Mouse (Mus musculus): ENCODE data around the gene Olfr1048. TPM values are rescaled to one million over a fixed set of nuclear protein-coding genes. Genes with fewer than 3 reads are reported as not detected.

Olfr1048 gene
- polyA plus RNA-seq (2015; fragmentation: Nextera tagmentation; extraction: Ambion mirVana), result not detected in 2 replicates

DNA sequence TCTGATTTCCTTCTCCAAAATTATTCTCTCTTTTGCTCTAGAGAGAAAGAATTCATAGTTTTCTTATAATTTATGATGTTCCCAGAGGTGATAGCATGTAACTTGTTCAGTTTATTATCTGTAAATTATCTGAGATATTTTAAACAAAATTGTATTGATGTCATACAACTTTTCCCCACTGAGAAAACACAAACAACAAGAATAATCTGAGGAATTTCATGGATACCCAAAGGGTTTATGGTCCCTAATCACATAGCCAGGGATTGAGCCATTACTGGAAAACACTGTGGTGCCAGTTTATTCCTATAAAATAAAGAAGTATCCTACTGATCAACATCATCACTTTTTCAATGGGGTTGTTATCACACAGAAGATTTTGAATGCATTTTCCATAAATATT is at the start of gene Olfr1048:
Olfr1048 (minus strand) TSS at position 101 of the 400 bp plus-strand sequence.

DNA sequence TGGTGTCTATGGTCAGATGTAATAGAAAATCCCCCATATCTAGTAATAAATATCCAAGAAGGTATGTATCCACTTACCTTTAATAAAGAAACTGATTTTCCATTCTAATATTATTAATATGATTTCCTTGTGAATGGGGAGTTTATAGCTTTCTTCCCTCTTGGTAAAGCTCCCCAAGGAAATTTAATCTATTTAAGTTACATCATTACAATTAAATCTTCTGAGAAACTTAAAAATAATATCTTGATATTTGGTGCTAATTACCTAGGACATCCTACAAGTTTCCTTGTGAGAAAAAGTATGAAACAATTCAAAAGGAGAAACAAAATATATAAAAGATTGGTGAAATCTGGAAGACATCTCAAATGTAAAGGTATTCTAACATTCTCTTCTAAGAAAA is 38.9 kb upstream of the Olfr1048 start, which contains the start of gene Olfr1051:
Olfr1051 (minus strand) TSS at position 101 of the 400 bp plus-strand sequence.

DNA sequence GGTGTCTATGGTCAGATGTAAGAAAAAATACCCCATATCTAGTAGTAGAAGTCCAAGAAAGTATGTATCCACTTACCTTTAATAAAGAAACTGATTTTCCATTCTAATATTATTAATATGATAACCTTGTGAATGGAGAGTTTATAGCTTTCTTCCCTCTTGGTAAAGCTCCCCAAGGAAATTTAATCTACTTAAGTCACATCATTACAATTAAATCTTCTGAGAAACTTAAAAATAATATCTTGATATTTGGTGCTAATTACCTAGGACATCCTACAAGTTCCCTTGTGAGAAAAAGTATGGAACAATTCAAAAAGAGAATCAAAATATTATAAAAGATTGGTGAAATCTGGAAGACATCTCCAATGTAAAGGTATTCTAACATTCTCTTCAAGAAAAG is 18.1 kb upstream of the Olfr1048 start, which contains the start of gene Olfr1049:
Olfr1049 (minus strand) TSS at position 101 of the 400 bp plus-strand sequence.

DNA sequence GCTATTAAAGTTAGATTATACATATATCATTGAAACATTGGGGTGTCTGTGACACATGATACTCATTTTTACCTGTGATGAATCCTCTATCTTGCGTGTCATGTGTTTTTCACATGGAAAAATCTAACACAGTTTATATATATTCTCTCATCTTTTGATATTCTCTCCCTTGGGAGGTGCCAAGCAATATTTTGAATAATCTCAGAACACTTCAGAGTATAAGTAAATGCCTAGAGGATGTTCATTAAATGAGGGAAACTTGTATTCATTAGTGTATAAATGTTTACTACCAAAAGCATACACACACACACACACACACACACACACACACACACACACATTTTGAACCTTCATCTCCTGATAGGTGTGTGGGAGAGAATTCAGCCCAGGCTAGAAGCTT is 8.8 kb downstream of the Olfr1048 start, which contains the start of gene Olfr1047:
Olfr1047 (minus strand) TSS at position 101 of the 400 bp plus-strand sequence.

DNA sequence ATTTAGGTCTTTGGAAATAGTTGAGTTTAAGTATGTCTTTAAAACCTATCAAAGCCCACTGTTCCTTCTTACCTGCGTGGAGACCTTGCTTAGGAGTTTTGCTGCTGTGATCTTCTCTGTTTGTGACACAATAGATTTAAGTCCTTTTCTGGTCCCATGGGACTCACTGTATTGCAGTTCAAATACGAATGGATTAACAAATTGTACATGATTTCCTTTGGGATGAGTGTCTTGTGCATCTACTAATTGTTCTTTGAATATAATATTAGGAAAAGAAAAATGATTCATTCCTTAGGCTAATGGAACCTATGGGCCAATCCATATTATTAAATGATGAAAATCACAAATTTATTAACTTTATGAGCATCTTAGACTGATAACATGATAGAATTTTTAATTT is 20.9 kb downstream of the Olfr1048 start, which contains the start of gene Olfr1046:
Olfr1046 (minus strand) TSS at position 101 of the 400 bp plus-strand sequence.

DNA sequence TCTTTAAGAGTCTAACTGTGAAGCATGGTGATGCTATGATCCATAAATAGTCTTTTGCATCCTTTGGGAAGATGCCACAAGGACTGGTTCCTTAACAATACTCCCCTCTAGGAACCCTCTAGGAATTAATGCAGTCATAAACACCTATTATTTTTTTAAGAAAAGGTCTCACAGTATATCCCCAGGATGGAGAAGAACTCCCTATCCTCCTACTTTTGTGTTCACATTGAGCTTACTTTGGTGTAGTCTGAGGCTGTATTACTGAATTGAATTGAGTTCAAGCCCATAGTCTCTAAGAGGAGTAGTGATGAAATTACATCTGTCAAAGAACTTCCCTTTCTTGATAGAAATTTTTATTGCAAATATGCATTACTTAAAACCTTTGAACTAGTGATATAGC is 37.2 kb downstream of the Olfr1048 start, which contains the start of gene Olfr1045:
Olfr1045 (minus strand) TSS at position 101 of the 400 bp plus-strand sequence.

DNA sequence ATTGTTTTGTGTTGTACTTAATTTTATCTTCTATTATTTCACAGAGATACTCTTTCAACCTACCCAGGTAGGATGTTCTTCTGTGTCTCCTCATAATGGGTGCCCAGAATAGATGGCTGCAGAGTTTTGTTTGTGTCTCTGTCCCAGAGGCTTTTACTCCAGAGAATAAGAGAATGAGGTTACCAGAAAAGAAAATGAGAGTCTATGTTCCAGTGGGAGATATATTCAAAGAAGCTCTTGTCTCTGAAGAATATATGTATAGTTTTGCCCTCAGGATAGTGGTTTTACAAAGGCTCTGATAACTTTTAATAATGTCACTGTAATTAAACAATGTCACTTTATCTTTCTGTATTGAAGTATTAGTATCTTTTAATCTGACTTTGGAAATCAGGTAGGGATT is 54.5 kb downstream of the Olfr1048 start, which contains the start of gene Olfr52:
Olfr52 (minus strand) TSS at position 101 of the 400 bp plus-strand sequence.

Other genes with a start within 250 kb of the Olfr1048 start
- not detected in 2 replicates for gene Olfr1031, start 250.0 kb downstream of the Olfr1048 start, polyA plus RNA-seq (2015; fragmentation: Nextera tagmentation; extraction: Ambion mirVana)
- not detected in 2 replicates for gene Olfr1032, start 234.7 kb downstream of the Olfr1048 start, polyA plus RNA-seq (2015; fragmentation: Nextera tagmentation; extraction: Ambion mirVana)
- 5.2 and 5.3 TPM in 2 replicates for gene Olfr1033, start 219.7 kb downstream of the Olfr1048 start, polyA plus RNA-seq (2015; fragmentation: Nextera tagmentation; extraction: Ambion mirVana)
- 0.05 and 0.07 TPM in 2 replicates for gene Olfr1034, start 194.4 kb downstream of the Olfr1048 start, polyA plus RNA-seq (2015; fragmentation: Nextera tagmentation; extraction: Ambion mirVana)
- not detected in 2 replicates for gene Olfr1036, start 166.3 kb downstream of the Olfr1048 start, polyA plus RNA-seq (2015; fragmentation: Nextera tagmentation; extraction: Ambion mirVana)
- not detected in 2 replicates for gene Olfr1037, start 152.9 kb downstream of the Olfr1048 start, polyA plus RNA-seq (2015; fragmentation: Nextera tagmentation; extraction: Ambion mirVana)
- not detected in 2 replicates for gene Olfr1039, start 104.4 kb downstream of the Olfr1048 start, polyA plus RNA-seq (2015; fragmentation: Nextera tagmentation; extraction: Ambion mirVana)
- gene Olfr1040, start 93.6 kb downstream of the Olfr1048 start, polyA plus RNA-seq (2015; fragmentation: Nextera tagmentation; extraction: Ambion mirVana), result not detected in 2 replicates
- gene Olfr1042, start 78.5 kb downstream of the Olfr1048 start, polyA plus RNA-seq (2015; fragmentation: Nextera tagmentation; extraction: Ambion mirVana), result not detected in 2 replicates
- not detected in 2 replicates for gene Olfr1043, start 72.8 kb downstream of the Olfr1048 start, polyA plus RNA-seq (2015; fragmentation: Nextera tagmentation; extraction: Ambion mirVana)
- gene Olfr1044, start 62.5 kb downstream of the Olfr1048 start, polyA plus RNA-seq (2015; fragmentation: Nextera tagmentation; extraction: Ambion mirVana), result 0.27 TPM in 1 of 2 replicates, not detected in the other
- gene Olfr52, start 54.6 kb downstream of the Olfr1048 start, polyA plus RNA-seq (2015; fragmentation: Nextera tagmentation; extraction: Ambion mirVana), result not detected in 2 replicates
- gene Olfr1045, start 37.3 kb downstream of the Olfr1048 start, polyA plus RNA-seq (2015; fragmentation: Nextera tagmentation; extraction: Ambion mirVana), result not detected in 2 replicates
- gene Olfr1046, start 21.0 kb downstream of the Olfr1048 start, polyA plus RNA-seq (2015; fragmentation: Nextera tagmentation; extraction: Ambion mirVana), result not detected in 2 replicates
- gene Olfr1047, start 8.9 kb downstream of the Olfr1048 start, polyA plus RNA-seq (2015; fragmentation: Nextera tagmentation; extraction: Ambion mirVana), result not detected in 2 replicates
- gene Olfr1049, start 18.0 kb upstream of the Olfr1048 start, polyA plus RNA-seq (2015; fragmentation: Nextera tagmentation; extraction: Ambion mirVana), result not detected in 2 replicates
- not detected in 2 replicates for gene Olfr1051, start 38.8 kb upstream of the Olfr1048 start, polyA plus RNA-seq (2015; fragmentation: Nextera tagmentation; extraction: Ambion mirVana)
- not detected in 2 replicates for gene Olfr1052, start 52.2 kb upstream of the Olfr1048 start, polyA plus RNA-seq (2015; fragmentation: Nextera tagmentation; extraction: Ambion mirVana)
- not detected in 2 replicates for gene Olfr1053, start 75.0 kb upstream of the Olfr1048 start, polyA plus RNA-seq (2015; fragmentation: Nextera tagmentation; extraction: Ambion mirVana)
- not detected in 2 replicates for gene Olfr1054, start 95.1 kb upstream of the Olfr1048 start, polyA plus RNA-seq (2015; fragmentation: Nextera tagmentation; extraction: Ambion mirVana)
- gene Olfr1055, start 110.0 kb upstream of the Olfr1048 start, polyA plus RNA-seq (2015; fragmentation: Nextera tagmentation; extraction: Ambion mirVana), result not detected in 2 replicates
- not detected in 2 replicates for gene Olfr1056, start 122.2 kb upstream of the Olfr1048 start, polyA plus RNA-seq (2015; fragmentation: Nextera tagmentation; extraction: Ambion mirVana)
- not detected in 2 replicates for gene Olfr1057, start 138.1 kb upstream of the Olfr1048 start, polyA plus RNA-seq (2015; fragmentation: Nextera tagmentation; extraction: Ambion mirVana)
- gene Olfr1058, start 148.3 kb upstream of the Olfr1048 start, polyA plus RNA-seq (2015; fragmentation: Nextera tagmentation; extraction: Ambion mirVana), result not detected in 2 replicates
- not detected in 2 replicates for gene Olfr1061, start 173.8 kb upstream of the Olfr1048 start, polyA plus RNA-seq (2015; fragmentation: Nextera tagmentation; extraction: Ambion mirVana)
- not detected in 2 replicates for gene Olfr1062, start 186.5 kb upstream of the Olfr1048 start, polyA plus RNA-seq (2015; fragmentation: Nextera tagmentation; extraction: Ambion mirVana)
- gene Olfr1065, start 210.3 kb upstream of the Olfr1048 start, polyA plus RNA-seq (2015; fragmentation: Nextera tagmentation; extraction: Ambion mirVana), result not detected in 2 replicates
- gene Olfr1066, start 216.0 kb upstream of the Olfr1048 start, polyA plus RNA-seq (2015; fragmentation: Nextera tagmentation; extraction: Ambion mirVana), result not detected in 2 replicates
- not detected in 2 replicates for gene Olfr228, start 247.1 kb upstream of the Olfr1048 start, polyA plus RNA-seq (2015; fragmentation: Nextera tagmentation; extraction: Ambion mirVana)